Mouse (Mus musculus) limb, embryonic 15.5 days (tissue): ENCODE data around the gene Cyb5b. TPM values are rescaled to one million over a fixed set of nuclear protein-coding genes. Genes with fewer than 3 reads are reported as not detected.

Source experiments
- ATAC-seq: fragments of 200-750 bp; cut with Nextera tagmentation; 2 replicates; pipeline ENCODE4 v1.8.0; 2017; ENCODE audit warnings: low read depth, moderate TSS enrichment; ENCODE audit not compliant: insufficient number of reproducible peaks, low FRiP score, low TSS enrichment
- H3K27ac ChIP-seq: fragments of 300-500 bp; sonication (generic); 2 replicates; pipeline ENCODE4 v1.5.1; 2015; ENCODE audit warnings: moderate library complexity, mild to moderate bottlenecking, inconsistent platforms
- H3K27me3 ChIP-seq: fragments of 300-500 bp; sonication (generic); 2 replicates; pipeline ENCODE4 v1.6.1; 2015; ENCODE audit warnings: inconsistent platforms
- H3K36me3 ChIP-seq: fragments of 300-500 bp; sonication (generic); 2 replicates; pipeline ENCODE4 v1.6.1; 2015; ENCODE audit warnings: inconsistent platforms
- H3K4me1 ChIP-seq: fragments of 300-500 bp; sonication (generic); 2 replicates; pipeline ENCODE4 v1.6.1; 2015; ENCODE audit warnings: inconsistent platforms
- H3K4me2 ChIP-seq: fragments of 300-500 bp; sonication (generic); 2 replicates; pipeline ENCODE4 v1.6.1; 2015; ENCODE audit warnings: mild to moderate bottlenecking, inconsistent platforms
- H3K4me3 ChIP-seq: fragments of 300-500 bp; sonication (generic); 2 replicates; pipeline ENCODE4 v1.5.1; 2015; ENCODE audit warnings: mild to moderate bottlenecking, inconsistent platforms
- H3K9ac ChIP-seq: fragments of 300-500 bp; sonication (generic); 2 replicates; pipeline ENCODE4 v1.6.1; 2015; ENCODE audit warnings: inconsistent platforms
- H3K9me3 ChIP-seq: fragments of 300-500 bp; sonication (generic); 2 replicates; pipeline ENCODE4 v1.6.1; 2016; ENCODE audit warnings: inconsistent platforms
- WGBS: fragments of 180-500 bp; shearing (Covaris S2); methylation state at CpG from one replicate; pipeline ENCODE4 v1.1.7; 2015; 5-methylcytosine and 5-hydroxymethylcytosine counted together
- polyA plus RNA-seq: library from polyadenylated mRNA; unstranded; fragments of >200 nt; fragmentation: Nextera tagmentation; extraction: Ambion mirVana; gene quantifications from 2 replicates; pipeline ENCODE4 v1.2.1, GENCODE M21; 2015

The Cyb5b gene
- polyA plus RNA-seq, 1 experiment from 2014 or later, result 76.8 TPM

GRCm38 (mm10) chr8:107218091-107218490 is 67.7 kb downstream of the Cyb5b start:
- Histone ChIP-seq H3K4me3 (no peak overlapping the region), H3K27ac (no peak overlapping the region), H3K4me1 (no peaks in the 10 kb centered on the region), H3K9me3 (no peaks in the 10 kb centered on the region), H3K36me3 (no peaks in the 10 kb centered on the region), H3K4me2 (no peak overlapping the region), H3K9ac (no peak overlapping the region), H3K27me3 (no peaks in the 10 kb centered on the region)
- WGBS, result 85% methylated on average over 8 of the region's 8 CpGs
- ATAC-seq, result no peak

GRCm38 (mm10) chr8:107219078-107219477 is 68.6 kb downstream of the Cyb5b start:
- no peak overlapping the region for H3K4me2 ChIP-seq
- ATAC-seq, result no peak
- WGBS, result 82% methylated on average over 2 of the region's 2 CpGs

GRCm38 (mm10) chr8:107221924-107222851 is 71.7 kb downstream of the Cyb5b start:
- Histone ChIP-seq H3K36me3 (no peaks in the 10 kb centered on the region), H3K9me3 (no peaks in the 10 kb centered on the region), H3K27ac (no peak overlapping the region), H3K4me3 (no peak overlapping the region), H3K9ac (no peak overlapping the region), H3K4me1 (peaks cover 3% of the 10 kb centered on the region; the same call in 1 of the 2 replicates), H3K27me3 (no peaks in the 10 kb centered on the region), H3K4me2 (no peak overlapping the region)
- WGBS, result 45% methylated on average over 8 of the region's 8 CpGs
- ATAC-seq, result no peak

More at GRCm38 (mm10) chr8:107219078-107219477, 68.6 kb downstream of the Cyb5b start:
- Histone ChIP-seq H3K9ac (no peak overlapping the region), H3K36me3 (no peaks in the 10 kb centered on the region), H3K9me3 (no peaks in the 10 kb centered on the region), H3K4me3 (no peak overlapping the region), H3K27me3 (no peaks in the 10 kb centered on the region), H3K27ac (no peak overlapping the region), H3K4me1 (no peaks in the 10 kb centered on the region)

GRCm38 (mm10) chr8:107226183-107226582 is 75.7 kb downstream of the Cyb5b start:
- Histone ChIP-seq H3K4me3 (no peak overlapping the region), H3K27ac (no peak overlapping the region), H3K27me3 (no peaks in the 10 kb centered on the region), H3K4me2 (no peak overlapping the region), H3K4me1 (peaks cover 3% of the 10 kb centered on the region; the same call in 1 of the 2 replicates), H3K9me3 (no peaks in the 10 kb centered on the region), H3K9ac (no peak overlapping the region), H3K36me3 (no peaks in the 10 kb centered on the region)
- no peak for ATAC-seq
- WGBS, result 21% methylated on average over 9 of the region's 9 CpGs

DNA sequence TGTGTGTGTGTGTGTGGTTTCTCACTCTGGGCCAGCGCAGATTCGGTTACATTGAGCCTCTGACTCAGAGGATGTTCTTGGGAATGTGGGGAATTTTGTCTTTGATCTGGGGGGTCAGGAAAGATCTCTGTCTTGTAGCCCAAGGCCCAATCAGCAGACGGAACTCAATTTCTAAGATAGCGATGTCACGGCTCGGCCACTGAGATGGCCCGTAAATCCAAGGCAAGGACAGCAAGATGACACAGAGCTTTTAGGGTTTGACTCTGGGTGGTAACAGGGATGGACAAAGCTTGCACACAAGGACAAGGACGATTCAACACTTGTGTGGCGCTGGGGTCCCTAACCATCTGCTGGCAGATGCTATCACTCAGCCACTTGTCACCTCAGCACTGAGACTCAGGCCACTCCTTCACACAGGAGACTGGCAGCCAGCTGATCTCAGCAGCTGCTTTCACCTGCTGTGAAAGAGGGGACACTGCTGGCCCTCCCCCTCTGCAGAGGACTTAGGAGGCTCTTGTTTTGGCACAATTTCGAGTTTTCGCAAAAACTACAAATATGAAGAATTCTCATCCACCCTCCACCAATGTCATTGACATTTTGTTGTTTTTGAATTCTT is 76.7 kb downstream of the Cyb5b start:
- 33% methylated on average over 11 of the region's 11 CpGs for WGBS
- H3K4me1 ChIP-seq, result peaks cover 3% of the 10 kb centered on the region; the same call in 1 of the 2 replicates
- no peaks in the 10 kb centered on the region for H3K27me3 ChIP-seq
- no peaks in the 10 kb centered on the region for H3K9me3 ChIP-seq
- no peak overlapping the region for H3K4me2 ChIP-seq
- no peak overlapping the region for H3K4me3 ChIP-seq
- ATAC-seq, result no peak
- no peaks in the 10 kb centered on the region for H3K36me3 ChIP-seq
- H3K9ac ChIP-seq, result no peak overlapping the region
- H3K27ac ChIP-seq, result no peak overlapping the region

GRCm38 (mm10) chr8:107233251-107233650 is 82.8 kb downstream of the Cyb5b start:
- 81% methylated on average over 3 of the region's 3 CpGs for WGBS
- no peaks in the 10 kb centered on the region for H3K4me1 ChIP-seq
- H3K9ac ChIP-seq, result no peak overlapping the region
- H3K27ac ChIP-seq, result no peak overlapping the region
- H3K4me2 ChIP-seq, result no peak overlapping the region
- H3K9me3 ChIP-seq, result no peaks in the 10 kb centered on the region
- H3K27me3 ChIP-seq, result no peaks in the 10 kb centered on the region
- no peak overlapping the region for H3K4me3 ChIP-seq
- no peak for ATAC-seq
- H3K36me3 ChIP-seq, result no peaks in the 10 kb centered on the region

GRCm38 (mm10) chr8:107233718-107234117 is 83.3 kb downstream of the Cyb5b start:
- Histone ChIP-seq H3K27ac (no peak overlapping the region), H3K9me3 (no peaks in the 10 kb centered on the region), H3K9ac (no peak overlapping the region), H3K4me1 (no peaks in the 10 kb centered on the region), H3K4me3 (no peak overlapping the region), H3K27me3 (no peaks in the 10 kb centered on the region), H3K4me2 (no peak overlapping the region), H3K36me3 (no peaks in the 10 kb centered on the region)
- no peak for ATAC-seq
- 78% methylated on average over 2 of the region's 2 CpGs for WGBS

Other genes starting within 250 kb of the Cyb5b start
- 14.9 and 17.8 TPM in 2 replicates for gene Sntb2, start 214.9 kb upstream of the Cyb5b start, polyA plus RNA-seq
- gene Vps4a, start 119.4 kb upstream of the Cyb5b start, polyA plus RNA-seq, result 71.3 and 79.3 TPM in 2 replicates
- 43.8 and 47.2 TPM in 2 replicates for gene Pdf, start 102.0 kb upstream of the Cyb5b start, polyA plus RNA-seq
- gene Cog8, start 94.0 kb upstream of the Cyb5b start, polyA plus RNA-seq, result 37.1 and 39.9 TPM in 2 replicates
- 82.9 TPM in 2 replicates for gene Nip7, start 93.8 kb upstream of the Cyb5b start, polyA plus RNA-seq
- not detected in 2 replicates for gene Tmed6, start 85.0 kb upstream of the Cyb5b start, polyA plus RNA-seq
- 16.5 and 18.2 TPM in 2 replicates for gene Terf2, start 54.1 kb upstream of the Cyb5b start, polyA plus RNA-seq
- 17.7 and 22.0 TPM in 2 replicates for gene Nfat5, start 142.8 kb downstream of the Cyb5b start, polyA plus RNA-seq